Mouse (Mus musculus) limb, embryonic 10.5 days (tissue): Measurements from ENCODE around the gene Clnk. TPM values are rescaled to one million over a fixed set of nuclear protein-coding genes. Genes with fewer than 3 reads are reported as not detected.

Experiments used
- DNase-seq: peaks from one replicate; pipeline ENCODE4 v3.0.0-alpha.2; 2017; ENCODE audit warnings: low spot score
- H3K27ac ChIP-seq: fragments of 300-500 bp; sonication (generic); 2 replicates; pipeline ENCODE4 v1.5.1; 2016; ENCODE audit warnings: mild to moderate bottlenecking
- H3K27me3 ChIP-seq: fragments of 300-500 bp; sonication (generic); 2 replicates; pipeline ENCODE4 v1.6.1; 2016; ENCODE audit warnings: low read depth, mild to moderate bottlenecking; ENCODE audit not compliant: poor library complexity, severe bottlenecking
- H3K36me3 ChIP-seq: fragments of 300-500 bp; sonication (generic); 2 replicates; pipeline ENCODE4 v1.6.1; 2016; ENCODE audit warnings: mild to moderate bottlenecking, moderate library complexity
- H3K4me1 ChIP-seq: fragments of 300-500 bp; sonication (generic); 2 replicates; pipeline ENCODE4 v1.6.1; 2016
- H3K4me3 ChIP-seq: fragments of 300-500 bp; sonication (generic); 2 replicates; pipeline ENCODE4 v1.5.1; 2016; ENCODE audit warnings: mild to moderate bottlenecking, moderate library complexity
- H3K9me3 ChIP-seq: fragments of 300-500 bp; sonication (generic); replicated peaks from 2 replicates; pipeline ENCODE4 v1.6.1; 2016; ENCODE audit warnings: mild to moderate bottlenecking
- WGBS: fragments of 180-500 bp; shearing (Covaris S2); methylation state at CpG from one replicate; pipeline ENCODE4 v1.1.7; 2016; 5-methylcytosine and 5-hydroxymethylcytosine counted together
- polyA plus RNA-seq: library from polyadenylated mRNA; unstranded; fragments of >200 nt; fragmentation: Nextera tagmentation; extraction: Ambion mirVana; gene quantifications from 2 replicates; pipeline ENCODE4 v1.2.1, GENCODE M21; 2016

Clnk gene
- polyA plus RNA-seq, 1 experiment from 2014 or later, result 0.14 TPM

GRCm38 (mm10) chr5:38872906-38873305 is 3.7 kb downstream of the Clnk start:
- Histone ChIP-seq H3K27me3 (no peaks in the 10 kb centered on the region), H3K9me3 (no peaks in the 10 kb centered on the region), H3K36me3 (no peaks in the 10 kb centered on the region), H3K27ac (no peak overlapping the region), H3K4me3 (no peak overlapping the region), H3K4me1 (peaks cover 7% of the 10 kb centered on the region; the same call in 1 of the 2 replicates)
- WGBS, result 93% methylated on average over 3 of the region's 3 CpGs
- DNase-seq, result no peak

GRCm38 (mm10) chr5:38871591-38871990 is 5.0 kb downstream of the Clnk start:
- Histone ChIP-seq H3K4me1 (peaks cover 7% of the 10 kb centered on the region; the same call in 1 of the 2 replicates), H3K9me3 (no peaks in the 10 kb centered on the region), H3K27ac (no peak overlapping the region), H3K36me3 (no peaks in the 10 kb centered on the region), H3K4me3 (no peak overlapping the region), H3K27me3 (no peaks in the 10 kb centered on the region)
- 47% methylated on average over 2 of the region's 2 CpGs for WGBS
- no peak for DNase-seq

GRCm38 (mm10) chr5:38870485-38870884 is 6.1 kb downstream of the Clnk start:
- no peak for DNase-seq
- no peak overlapping the region for H3K27ac ChIP-seq
- H3K27me3 ChIP-seq, result no peaks in the 10 kb centered on the region
- H3K4me3 ChIP-seq, result no peak overlapping the region
- peaks cover 7% of the 10 kb centered on the region; the same call in 1 of the 2 replicates for H3K4me1 ChIP-seq
- 82% methylated on average over 12 of the region's 12 CpGs for WGBS
- no peaks in the 10 kb centered on the region for H3K9me3 ChIP-seq
- H3K36me3 ChIP-seq, result no peaks in the 10 kb centered on the region

GRCm38 (mm10) chr5:38869976-38870375 is 6.6 kb downstream of the Clnk start:
- H3K4me3 ChIP-seq, result no peak overlapping the region
- H3K36me3 ChIP-seq, result no peaks in the 10 kb centered on the region
- WGBS, result 93% methylated on average over 9 of the region's 9 CpGs
- DNase-seq, result no peak
- H3K27ac ChIP-seq, result no peak overlapping the region
- H3K9me3 ChIP-seq, result no peaks in the 10 kb centered on the region
- no peaks in the 10 kb centered on the region for H3K27me3 ChIP-seq
- H3K4me1 ChIP-seq, result peaks cover 7% of the 10 kb centered on the region; the same call in 1 of the 2 replicates

- Histone ChIP-seq H3K4me3 (no peak overlapping the region), H3K9me3 (no peaks in the 10 kb centered on the region), H3K27me3 (no peaks in the 10 kb centered on the region; the same call in 1 of the 2 replicates), H3K27ac (no peak overlapping the region), H3K4me1 (peaks cover 10% of the 10 kb centered on the region; the same call in 1 of the 2 replicates), H3K36me3 (no peaks in the 10 kb centered on the region)
- 91% methylated on average over 6 of the region's 6 CpGs for WGBS
- DNase-seq, result no peak
These were observed 12.0 kb downstream of the Clnk start for GRCm38 (mm10) chr5:38864624-38865023.

- 65% methylated on average over 3 of the region's 3 CpGs for WGBS
- no peak for DNase-seq
These were observed 13.6 kb downstream of the Clnk start for GRCm38 (mm10) chr5:38863029-38863428.

GRCm38 (mm10) chr5:38862288-38862985 is 14.2 kb downstream of the Clnk start:
- Histone ChIP-seq H3K27ac (no peak overlapping the region), H3K36me3 (no peaks in the 10 kb centered on the region), H3K4me3 (no peak overlapping the region), H3K9me3 (no peaks in the 10 kb centered on the region), H3K27me3 (no peaks in the 10 kb centered on the region; the same call in 1 of the 2 replicates), H3K4me1 (peaks cover 25% of the 10 kb centered on the region)
- WGBS, result 81% methylated on average over 13 of the region's 13 CpGs
- no peak for DNase-seq

More at GRCm38 (mm10) chr5:38863029-38863428, 13.6 kb downstream of the Clnk start:
- no peaks in the 10 kb centered on the region; the same call in 1 of the 2 replicates for H3K27me3 ChIP-seq
- no peaks in the 10 kb centered on the region for H3K36me3 ChIP-seq
- peaks cover 19% of the 10 kb centered on the region for H3K4me1 ChIP-seq
- H3K4me3 ChIP-seq, result no peak overlapping the region
- no peak overlapping the region for H3K27ac ChIP-seq
- no peaks in the 10 kb centered on the region for H3K9me3 ChIP-seq

- Histone ChIP-seq H3K4me3 (no peak overlapping the region), H3K27me3 (no peaks in the 10 kb centered on the region; the same call in 1 of the 2 replicates), H3K9me3 (no peaks in the 10 kb centered on the region), H3K4me1 (peaks cover 49% of the 10 kb centered on the region), H3K36me3 (no peaks in the 10 kb centered on the region), H3K27ac (peak overlapping the region; percentile 79)
- 42% methylated on average over 4 of the region's 4 CpGs for WGBS
- DNase-seq, result peak; percentile 65
These were observed 18.4 kb downstream of the Clnk start for GRCm38 (mm10) chr5:38858015-38858721.

- WGBS, result 64% methylated on average over 1 of the region's 1 CpGs
- H3K9me3 ChIP-seq, result no peaks in the 10 kb centered on the region
- H3K36me3 ChIP-seq, result no peaks in the 10 kb centered on the region
- H3K4me1 ChIP-seq, result peaks cover 49% of the 10 kb centered on the region
- no peaks in the 10 kb centered on the region; the same call in 1 of the 2 replicates for H3K27me3 ChIP-seq
- no peak overlapping the region for H3K4me3 ChIP-seq
- peak overlapping the region; percentile 79 for H3K27ac ChIP-seq
- DNase-seq, result no peak
These were observed 19.0 kb downstream of the Clnk start for GRCm38 (mm10) chr5:38857591-38857990.

- Histone ChIP-seq H3K36me3 (no peaks in the 10 kb centered on the region), H3K9me3 (no peaks in the 10 kb centered on the region), H3K27ac (no peak overlapping the region), H3K27me3 (no peaks in the 10 kb centered on the region; the same call in 1 of the 2 replicates), H3K4me1 (peaks cover 19% of the 10 kb centered on the region), H3K4me3 (no peak overlapping the region)
- 88% methylated on average over 1 of the region's 1 CpGs for WGBS
- no peak for DNase-seq
These were observed 26.4 kb downstream of the Clnk start for GRCm38 (mm10) chr5:38850171-38850570.

- Histone ChIP-seq H3K9me3 (no peaks in the 10 kb centered on the region), H3K4me1 (peaks cover 22% of the 10 kb centered on the region), H3K27me3 (no peaks in the 10 kb centered on the region; the same call in 1 of the 2 replicates), H3K27ac (no peak overlapping the region), H3K36me3 (no peaks in the 10 kb centered on the region), H3K4me3 (no peak overlapping the region)
- 14% methylated on average over 3 of the region's 3 CpGs for WGBS
- DNase-seq, result no peak
These were observed 31.1 kb downstream of the Clnk start for GRCm38 (mm10) chr5:38845529-38845928.

GRCm38 (mm10) chr5:38844312-38844711 is 32.3 kb downstream of the Clnk start:
- no peak for DNase-seq
- H3K4me3 ChIP-seq, result no peak overlapping the region
- H3K9me3 ChIP-seq, result no peaks in the 10 kb centered on the region
- peaks cover 22% of the 10 kb centered on the region for H3K4me1 ChIP-seq
- H3K27me3 ChIP-seq, result no peaks in the 10 kb centered on the region
- 84% methylated on average over 2 of the region's 2 CpGs for WGBS
- no peak overlapping the region for H3K27ac ChIP-seq
- H3K36me3 ChIP-seq, result no peaks in the 10 kb centered on the region

GRCm38 (mm10) chr5:38839981-38840380 is 36.6 kb downstream of the Clnk start:
- Histone ChIP-seq H3K36me3 (no peaks in the 10 kb centered on the region), H3K4me3 (no peak overlapping the region), H3K9me3 (no peaks in the 10 kb centered on the region), H3K27ac (no peak overlapping the region), H3K27me3 (no peaks in the 10 kb centered on the region), H3K4me1 (peaks cover 12% of the 10 kb centered on the region; the same call in 1 of the 2 replicates)
- DNase-seq, result no peak
- whole genome bisulfite sequencing, result 98% methylated on average over 1 of the region's 1 CpGs
